Mouse (Mus musculus) heart, adult 9 months (tissue): Measurements from ENCODE around the gene Dgat2.

Experiments
- DNase-seq, 2 experiments: peaks; one replicate each; pipeline ENCODE4 v3.0.0; 2022; ENCODE audit warnings: low spot score in 2 of 2

The Dgat2 gene

DNA sequence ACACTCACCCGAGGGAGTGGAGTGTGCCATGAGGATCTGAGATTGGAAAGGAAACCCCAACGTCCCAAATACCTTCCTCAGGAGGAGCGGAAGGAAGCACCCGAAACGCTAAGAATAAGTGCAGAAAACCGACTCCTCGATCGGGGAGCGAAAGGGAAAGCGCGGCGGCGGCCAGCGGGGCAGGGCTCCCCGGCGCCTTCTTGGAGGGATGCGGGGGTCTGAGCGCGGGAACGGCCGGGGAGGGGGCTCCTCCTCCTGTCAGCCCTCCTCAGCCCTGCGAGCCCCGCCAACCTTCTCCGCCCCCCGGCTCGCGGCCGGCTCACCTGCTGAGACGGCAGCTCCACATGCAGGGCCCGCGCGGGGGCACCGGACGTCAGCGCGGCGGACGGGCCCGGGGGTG lies 42.0 kb downstream of the Dgat2 start:
- DNase-seq = peak in 1 of 2 experiments; percentile 35

DNA sequence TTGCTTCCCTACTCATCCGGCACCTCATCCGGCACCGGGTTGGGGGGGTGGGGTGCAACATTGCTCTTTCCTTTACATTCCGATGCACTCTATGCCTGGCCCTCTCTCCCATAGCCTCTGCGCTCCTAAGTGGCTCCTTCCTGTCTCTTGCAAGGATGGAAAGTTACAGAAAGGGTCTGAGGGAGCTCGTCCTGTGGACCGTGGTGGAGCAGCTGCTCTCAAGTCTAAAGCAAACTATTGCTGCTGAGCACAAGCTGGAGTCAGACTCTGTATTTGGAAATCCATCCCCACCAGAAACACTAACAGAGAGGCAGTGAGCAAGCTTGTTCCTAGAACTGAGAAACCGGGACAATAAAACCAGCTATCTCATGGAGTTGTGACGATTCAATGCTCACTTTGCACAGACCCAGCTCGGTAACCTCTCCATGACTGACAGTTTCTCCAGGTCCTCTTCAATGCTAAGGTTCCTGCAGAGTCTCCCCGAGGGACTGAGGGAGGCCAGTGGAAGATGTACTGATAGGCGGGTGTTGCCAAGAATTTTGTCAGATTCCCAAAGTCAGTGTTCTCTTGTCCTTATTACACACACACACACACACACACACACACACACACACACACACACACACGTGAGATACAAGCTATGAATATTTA lies 42.6 kb downstream of the Dgat2 start:
- DNase-seq = no peak

DNA sequence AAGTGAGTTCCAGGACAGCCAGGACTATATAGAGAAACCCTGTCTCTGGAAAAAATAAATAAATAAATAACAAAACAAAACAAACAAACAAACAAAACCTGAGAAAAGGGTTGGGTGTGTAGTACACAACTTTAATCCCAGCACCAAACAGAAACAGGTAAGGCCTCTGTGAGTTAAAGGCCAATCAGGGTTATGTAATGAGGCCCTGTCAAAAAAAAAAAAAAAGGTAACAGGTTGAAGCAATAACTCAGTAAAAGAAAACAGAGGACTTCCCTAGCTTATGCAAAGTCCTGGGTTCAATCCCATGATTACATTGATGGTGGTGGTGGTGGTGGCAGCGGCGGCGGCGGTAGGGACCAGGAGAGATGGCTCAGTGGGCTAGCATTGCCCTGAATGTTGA lies 45.0 kb downstream of the Dgat2 start:
- DNase-seq = no peak

DNA sequence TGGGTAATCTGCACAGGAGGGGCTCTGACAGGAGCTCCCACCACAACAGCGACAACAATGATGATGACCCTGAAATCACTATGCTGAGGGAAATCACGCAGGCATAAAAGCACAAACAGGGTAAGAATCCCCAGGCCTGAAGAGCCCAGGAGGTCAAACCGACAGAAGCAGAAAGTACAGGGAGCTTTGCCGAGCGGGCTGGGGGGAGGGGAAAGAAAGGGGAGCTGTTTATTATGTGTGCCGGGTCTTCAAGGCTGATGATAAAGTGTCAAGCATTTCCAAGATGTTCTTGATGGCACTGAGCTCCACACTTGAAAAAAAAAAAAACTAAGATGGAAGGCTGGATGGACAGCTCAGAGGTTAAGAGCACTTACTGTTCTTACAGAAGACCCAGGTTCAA lies 45.7 kb downstream of the Dgat2 start:
- DNase-seq = no peak

DNA sequence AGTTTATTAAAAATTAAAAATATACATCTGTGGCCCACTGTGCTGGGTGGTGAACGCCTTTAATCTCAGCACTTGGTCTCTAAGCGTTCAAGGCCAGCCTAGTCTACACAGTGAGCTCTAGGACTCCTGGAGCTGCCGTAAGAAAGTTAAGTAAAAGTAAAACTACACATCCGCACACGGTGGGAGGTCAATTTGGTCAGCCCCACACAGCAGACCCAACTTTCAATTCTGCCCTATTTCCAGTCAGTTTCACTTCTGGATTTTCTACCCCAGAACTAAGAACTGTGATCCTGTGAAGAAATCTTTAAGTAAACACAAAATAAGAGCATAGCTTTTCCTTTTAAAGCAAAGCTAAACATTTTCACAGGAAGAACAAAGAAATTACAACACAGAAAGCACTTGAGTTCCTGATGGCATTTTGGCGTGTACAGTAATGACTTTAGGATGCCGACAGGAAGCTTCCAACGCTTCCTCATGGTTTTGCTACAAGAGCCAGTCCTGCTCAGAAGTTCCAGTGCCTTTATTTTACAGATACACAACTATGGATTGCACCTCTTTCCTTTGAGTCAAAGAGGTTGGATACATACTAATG lies 48.6 kb downstream of the Dgat2 start:
- DNase-seq = no peak

DNA sequence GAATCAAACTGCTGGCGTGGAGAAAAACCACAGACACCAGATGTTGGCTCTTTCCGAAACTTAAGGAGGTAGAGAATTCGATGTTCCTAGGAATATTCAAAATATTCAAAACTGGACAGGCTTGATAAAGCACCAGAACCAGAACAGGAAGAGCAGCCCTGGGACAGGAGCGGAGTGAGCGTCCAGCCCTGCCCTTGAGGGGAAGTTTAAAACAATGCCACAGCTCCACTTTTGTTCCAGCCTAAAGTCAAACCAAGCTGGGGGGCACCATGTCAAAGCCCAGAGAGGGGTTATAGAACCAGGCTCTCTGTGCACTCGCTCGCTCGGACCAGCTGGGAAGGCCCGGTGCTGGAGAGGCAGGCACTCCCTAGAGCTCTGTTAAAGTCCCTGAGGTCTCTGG lies 49.9 kb downstream of the Dgat2 start:
- peak in 1 of 2 experiments; percentile 26 for DNase-seq

DNA sequence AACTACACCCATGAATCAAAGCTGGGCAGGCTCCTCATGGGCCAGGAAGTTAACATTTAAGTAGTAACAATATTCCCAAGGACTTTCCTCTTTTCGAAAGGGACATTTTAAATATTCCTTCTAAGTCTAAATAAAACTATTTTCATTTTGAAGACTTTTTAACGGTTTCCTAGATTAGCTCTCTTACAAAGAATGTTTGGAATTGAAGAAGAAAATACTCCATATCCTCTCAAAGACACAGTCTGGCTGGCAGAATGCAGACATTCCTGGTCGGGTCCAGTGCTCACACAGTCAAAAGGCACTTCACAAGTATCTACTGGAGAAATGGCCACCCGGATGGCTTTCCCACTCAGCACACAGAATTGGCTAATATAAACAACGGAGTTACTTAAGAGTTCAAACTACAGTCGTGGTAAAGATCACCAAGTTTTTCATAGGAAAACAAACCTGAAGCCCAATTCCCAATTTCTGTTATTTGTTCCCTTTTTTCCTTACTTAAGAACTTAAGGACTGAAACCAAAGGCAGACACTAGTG lies 50.6 kb downstream of the Dgat2 start:
- no peak for DNase-seq

DNA sequence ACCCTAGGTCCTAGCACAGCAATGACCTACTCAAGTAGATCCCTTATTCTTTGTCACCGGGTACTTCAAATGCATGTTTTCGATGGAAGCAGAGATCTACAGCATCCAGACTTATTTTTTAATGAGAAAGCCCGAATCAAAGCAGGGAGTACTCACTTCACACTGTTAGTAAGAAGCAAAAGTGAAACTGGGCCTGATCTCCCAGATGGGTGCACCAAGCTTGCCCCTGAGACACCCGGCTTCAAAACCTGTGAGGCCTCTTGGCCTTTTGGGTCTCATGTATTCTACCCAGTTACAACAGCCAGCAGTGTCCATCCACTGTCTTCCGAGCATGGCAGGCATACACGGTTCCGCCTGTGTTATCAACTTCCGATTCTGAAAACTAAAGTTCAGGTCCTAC lies 53.6 kb downstream of the Dgat2 start:
- no peak for DNase-seq

DNA sequence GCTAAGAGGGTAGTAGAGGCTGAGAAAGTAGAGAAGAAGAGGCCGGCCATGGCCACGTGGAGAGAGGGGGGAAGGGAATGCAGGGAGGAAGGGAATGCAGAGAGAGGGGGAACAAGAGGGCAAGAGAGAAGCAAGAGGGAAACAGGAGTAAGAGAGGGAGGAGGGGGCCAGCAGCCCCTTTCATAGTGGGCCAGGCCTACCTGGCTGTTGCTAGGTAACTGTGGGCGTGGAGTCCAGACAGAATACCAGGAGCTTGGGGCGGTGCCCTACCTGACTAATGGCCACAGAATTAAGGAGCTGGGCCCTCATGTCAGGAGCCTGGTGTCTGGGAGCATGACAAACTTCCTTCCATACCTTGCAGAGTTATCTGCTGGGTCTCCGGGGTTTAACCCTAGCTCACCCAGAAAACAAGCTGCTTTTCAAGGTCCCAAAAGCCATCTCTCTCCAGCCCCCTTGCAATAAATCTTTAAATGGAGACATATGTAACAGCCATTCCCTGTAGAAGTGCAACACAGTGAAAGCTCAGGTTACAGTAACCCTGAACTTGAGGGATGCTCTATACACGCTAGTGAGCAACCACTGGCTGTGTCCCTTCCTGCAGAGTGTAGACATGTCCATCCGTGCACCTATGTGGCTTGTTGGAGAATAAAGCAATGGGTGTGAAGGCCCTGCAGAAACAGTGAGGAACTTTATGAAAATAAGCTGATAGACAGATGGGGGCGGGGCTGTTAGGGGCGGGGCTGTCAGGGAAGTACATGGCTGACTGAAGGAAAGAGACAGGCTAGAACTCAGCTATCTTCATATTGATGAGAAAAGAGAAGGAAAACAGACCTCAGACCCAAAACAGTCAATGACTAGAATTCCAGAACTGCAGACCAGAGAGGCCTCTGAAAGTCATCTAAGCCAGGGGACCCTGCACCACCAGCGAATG lies 54.2 kb downstream of the Dgat2 start:
- DNase-seq = no peak

DNA sequence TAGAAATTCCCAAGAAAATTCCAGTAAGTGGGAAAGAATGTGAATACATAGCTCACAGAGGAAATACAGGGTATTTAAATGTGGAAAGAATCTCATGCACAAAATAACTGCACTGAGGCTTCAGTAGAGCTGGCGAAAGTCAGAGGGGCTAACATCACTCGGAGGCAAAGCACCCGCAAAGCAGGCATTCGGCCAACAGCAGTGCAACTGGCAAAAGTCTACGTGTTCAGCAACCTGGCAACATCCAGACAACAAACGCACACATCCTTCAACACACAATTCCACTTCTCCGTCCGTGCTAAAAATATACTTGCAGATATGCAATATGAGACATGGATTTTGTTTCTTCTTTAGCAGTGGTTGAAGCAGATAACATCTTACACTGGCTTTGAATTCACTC lies 56.5 kb downstream of the Dgat2 start:
- DNase-seq = peak in 1 of 2 experiments; percentile 66

DNA sequence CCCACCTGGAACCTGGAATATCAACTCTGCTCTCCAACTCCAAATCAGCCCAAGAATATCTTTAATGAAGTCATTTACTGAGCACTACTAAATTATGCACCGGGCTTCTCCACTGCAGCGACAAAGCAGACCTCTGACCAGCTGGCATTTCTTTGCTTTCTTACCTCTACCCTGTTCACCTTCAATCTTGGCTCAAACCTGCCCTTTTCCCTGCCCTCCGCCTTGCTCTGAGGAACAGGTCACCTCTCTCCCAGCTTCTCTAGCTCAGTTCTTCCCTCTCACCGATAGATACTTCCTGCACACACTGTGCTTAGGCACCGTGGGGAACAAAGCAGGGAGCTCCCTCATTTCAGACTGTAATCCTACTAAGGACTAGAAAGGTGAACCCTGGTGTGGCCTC lies 59.9 kb downstream of the Dgat2 start:
- no peak for DNase-seq

DNA sequence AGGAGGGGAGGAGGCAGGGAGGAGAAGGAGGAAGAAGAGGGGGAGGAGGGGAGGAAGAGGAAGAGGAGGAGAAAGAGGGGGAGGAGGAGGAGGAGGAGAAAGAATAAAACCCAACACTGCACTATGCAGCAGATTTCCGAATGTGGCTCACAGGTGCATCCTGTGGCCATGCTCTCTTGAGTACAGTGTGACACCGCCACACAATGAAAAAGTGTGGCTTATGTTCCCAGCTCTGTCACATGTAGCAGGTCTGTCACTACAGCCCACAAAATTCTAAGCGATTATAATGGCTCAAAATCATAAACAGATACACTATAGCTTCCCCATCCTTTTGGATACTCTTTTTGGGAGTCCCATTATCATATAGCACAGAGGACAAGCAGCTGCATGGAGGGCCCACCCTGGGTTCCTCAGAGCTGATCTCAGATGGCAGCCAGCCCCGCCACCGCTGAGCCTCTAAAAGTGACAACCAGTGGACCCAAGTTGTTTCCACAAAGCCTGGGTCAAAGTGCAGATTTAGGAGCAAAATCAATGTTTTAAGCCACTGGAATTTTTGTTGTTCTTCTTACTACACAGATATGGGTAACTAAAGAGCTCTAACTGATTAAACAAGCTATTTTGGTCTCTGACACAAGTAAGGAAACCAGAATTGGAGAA lies 61.5 kb downstream of the Dgat2 start:
- no peak for DNase-seq

DNA sequence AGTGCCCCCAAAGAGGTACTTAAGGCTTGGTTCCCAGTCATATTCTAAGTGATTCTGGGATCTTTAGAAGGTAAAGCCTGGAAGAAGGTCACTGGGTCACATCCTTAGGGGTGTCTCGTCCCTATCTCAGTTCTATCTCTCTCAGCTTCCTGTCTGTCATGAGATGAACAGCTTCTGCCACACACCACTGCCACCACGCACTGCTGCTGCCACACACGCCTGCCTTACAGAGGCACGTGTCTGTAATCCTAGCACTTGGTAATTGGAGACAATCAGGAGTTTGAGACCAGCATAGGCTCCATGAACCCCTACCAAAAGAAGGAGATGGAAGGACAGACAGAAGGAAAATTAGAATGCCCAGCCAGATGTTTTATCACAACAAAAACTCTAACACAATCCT lies 62.4 kb downstream of the Dgat2 start:
- no peak for DNase-seq

DNA sequence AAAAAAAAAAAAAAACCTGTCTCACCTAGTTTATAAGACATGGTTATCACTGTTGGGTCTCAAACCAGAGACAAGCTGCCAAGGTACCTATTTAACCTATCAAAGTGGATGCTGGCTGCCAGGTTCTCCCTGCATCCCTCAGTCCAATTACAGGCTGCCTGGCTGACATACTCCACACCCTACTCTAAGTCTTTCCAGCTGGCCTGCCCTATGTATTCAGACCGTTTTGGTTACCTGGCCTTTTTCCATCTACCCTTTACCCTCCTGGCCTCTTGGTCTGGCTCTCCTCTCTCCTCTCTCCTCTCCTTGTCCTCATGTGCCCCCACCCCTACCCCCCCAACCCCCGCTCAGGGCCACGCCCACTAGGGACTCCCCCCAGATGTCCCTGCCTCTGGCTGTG lies 65.7 kb downstream of the Dgat2 start:
- DNase-seq = no peak

DNA sequence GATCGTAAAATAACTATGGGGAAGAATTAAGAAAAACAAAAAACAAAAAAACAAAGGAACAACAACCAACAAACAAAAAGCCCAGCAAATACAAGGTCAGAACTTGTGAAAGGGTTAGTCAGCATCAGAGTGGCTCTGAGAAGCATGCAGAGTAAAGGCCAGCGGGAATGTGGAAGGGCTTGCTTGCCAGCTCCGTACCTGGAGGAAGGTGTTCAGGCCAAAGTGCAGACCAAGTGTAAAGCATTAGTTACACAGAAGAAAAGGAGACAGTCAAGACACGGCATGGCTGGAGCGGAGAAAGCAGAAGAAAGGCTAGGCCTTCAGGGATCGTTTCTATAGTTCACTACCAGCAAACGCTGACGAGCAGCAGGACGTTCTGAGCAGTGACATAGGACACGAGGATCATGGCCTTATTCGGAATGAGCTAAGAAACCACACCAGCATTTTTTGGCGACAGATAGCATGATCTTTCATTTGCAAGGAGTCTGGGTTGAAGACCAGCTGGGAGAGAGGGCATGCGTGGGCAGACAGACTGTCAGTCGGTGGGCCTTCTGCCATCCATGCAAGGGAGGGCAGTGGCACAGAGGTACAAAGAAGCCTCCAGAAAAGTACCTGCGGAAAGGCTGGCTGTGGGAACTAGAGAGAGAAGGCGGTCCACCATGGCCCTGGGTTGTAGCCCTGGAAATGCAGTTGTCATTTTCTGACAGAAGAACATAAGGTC lies 68.4 kb downstream of the Dgat2 start:
- no peak for DNase-seq

DNA sequence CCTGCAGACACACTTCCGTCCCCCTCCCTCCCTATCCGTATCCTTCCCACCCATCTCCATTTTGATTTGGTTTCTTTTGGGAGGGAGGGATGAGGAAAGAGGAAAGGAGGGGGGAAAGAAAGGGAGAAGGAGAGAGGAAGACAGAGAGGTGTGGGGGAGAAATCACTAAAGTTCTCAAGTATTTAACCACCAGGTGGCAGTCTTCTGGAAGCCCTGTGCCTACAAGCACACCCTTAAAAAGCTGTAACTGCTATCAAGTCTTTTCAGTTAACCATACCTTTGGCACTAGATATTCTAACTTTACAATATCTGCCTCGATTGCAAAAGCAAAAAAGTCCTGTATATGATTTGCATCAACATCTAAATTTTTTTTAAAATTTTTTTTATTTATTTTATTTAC lies 75.0 kb downstream of the Dgat2 start:
- no peak for DNase-seq

DNA sequence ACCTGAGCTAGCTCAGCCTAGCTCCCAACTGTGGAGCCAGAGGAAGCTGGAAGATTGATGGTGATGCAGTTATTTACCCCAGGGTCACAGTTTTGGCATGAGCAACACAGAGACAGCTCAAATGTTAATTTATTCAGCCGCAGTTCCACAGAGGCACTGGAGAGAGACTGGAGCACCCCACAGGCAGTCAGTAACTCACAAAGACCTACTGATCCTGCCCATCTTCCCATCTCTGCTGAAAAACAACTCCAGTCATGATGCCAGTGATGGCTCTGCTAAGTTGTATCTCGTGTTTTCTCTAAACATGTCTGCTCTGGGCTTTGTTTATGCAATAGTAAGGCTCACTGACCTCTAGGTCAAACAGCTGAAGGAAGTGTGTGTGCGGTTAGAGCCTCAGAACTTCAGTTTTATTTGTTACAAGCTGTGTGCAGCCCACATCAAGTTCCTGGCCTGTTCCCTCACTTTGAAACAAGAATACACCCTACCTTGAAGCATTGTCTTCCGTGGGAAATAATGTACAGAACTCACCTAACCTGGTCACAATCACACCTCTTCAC lies 75.7 kb downstream of the Dgat2 start:
- DNase-seq = no peak
